Mouse (Mus musculus): Measurements from ENCODE around the gene Zfp174. TPM values are rescaled to one million over a fixed set of nuclear protein-coding genes. Genes with fewer than 3 reads are reported as not detected.
A peak's percentile ranks its signal among the peaks of the same experiment; 100 is the strongest.
"Not testable (repeated sequence)": the region's sequence is repeated elsewhere in the genome, so short reads cannot be mapped to it uniquely, and the experiment has no call there.

Zfp174 gene
- polyA plus RNA-seq, 1 experiment from 2014 or later = 1.3 TPM

- Histone ChIP-seq H3K27ac (replicated peaks; ENCODE audit: low read depth, low read length) (no peak overlapping the region), H3K36me3 (replicated peaks; ENCODE audit: control insufficient read depth, insufficient read depth, low read depth, low read length) (no peaks in the 10 kb centered on the region), H3K27me3 (ENCODE audit: control insufficient read depth, insufficient read depth, low read length) (no peaks in the 10 kb centered on the region), H3K9me3 (replicated peaks; ENCODE audit: control insufficient read depth, low read length) (no peaks in the 10 kb centered on the region), H3K4me2 (ENCODE audit: low read depth, low read length) (no peak overlapping the region), H3K9ac (replicated peaks; ENCODE audit: low read length) (no peak overlapping the region), H3K4me1 (ENCODE audit: control insufficient read depth, insufficient read depth, low read length) (no peaks in the 10 kb centered on the region), H3K4me3 (ENCODE audit: low read depth, low read length) (no peak overlapping the region)
- DNase-seq (ENCODE audit: low spot score) (peak; percentile 18), ATAC-seq (replicated peaks; ENCODE audit: insufficient number of reproducible peaks, low FRiP score, low TSS enrichment, low read depth) (no peak)
- WGBS = 65% methylated on average over 17 of the region's 17 CpGs
Observed at GRCm38 (mm10) chr16:3839157-3839885, 7.7 kb upstream of the Zfp174 start.

DNA sequence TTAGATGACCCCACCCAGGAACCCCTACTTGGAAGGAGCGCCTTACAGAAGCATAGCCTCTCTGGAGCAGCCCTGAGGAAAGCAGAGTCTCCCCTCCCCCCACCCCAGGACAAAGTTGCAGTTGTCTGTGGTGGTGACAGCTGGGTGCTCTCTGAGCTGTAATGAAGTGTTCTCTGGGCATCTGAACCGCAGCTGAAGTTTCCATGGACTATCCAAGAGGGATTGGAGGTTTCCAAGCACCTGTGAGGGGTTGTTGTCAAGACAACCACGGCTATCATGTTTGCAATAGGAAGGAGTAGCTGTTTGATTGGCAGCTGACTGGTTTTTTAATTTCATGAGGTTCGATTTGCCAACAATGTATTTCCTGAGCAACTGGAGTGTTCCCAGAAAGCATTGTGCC lies 4.1 kb upstream of the Zfp174 start:
- H3K9me3 ChIP-seq (replicated peaks; ENCODE audit: control insufficient read depth, low read length) = no peaks in the 10 kb centered on the region
- H3K27me3 ChIP-seq (ENCODE audit: control insufficient read depth, insufficient read depth, low read length) = no peaks in the 10 kb centered on the region
- ATAC-seq (replicated peaks; ENCODE audit: insufficient number of reproducible peaks, low FRiP score, low TSS enrichment, low read depth) (no peak), DNase-seq (ENCODE audit: low spot score) (no peak)
- no peak overlapping the region for H3K4me2 ChIP-seq (ENCODE audit: low read depth, low read length)
- no peaks in the 10 kb centered on the region for H3K36me3 ChIP-seq (replicated peaks; ENCODE audit: control insufficient read depth, insufficient read depth, low read depth, low read length)
- 31% methylated on average over 4 of the region's 4 CpGs for WGBS
- no peaks in the 10 kb centered on the region for H3K4me1 ChIP-seq (ENCODE audit: control insufficient read depth, insufficient read depth, low read length)
- no peak overlapping the region for H3K4me3 ChIP-seq (ENCODE audit: low read depth, low read length)
- H3K9ac ChIP-seq (replicated peaks; ENCODE audit: low read length) = no peak overlapping the region
- no peak overlapping the region for H3K27ac ChIP-seq (replicated peaks; ENCODE audit: low read depth, low read length)

DNA sequence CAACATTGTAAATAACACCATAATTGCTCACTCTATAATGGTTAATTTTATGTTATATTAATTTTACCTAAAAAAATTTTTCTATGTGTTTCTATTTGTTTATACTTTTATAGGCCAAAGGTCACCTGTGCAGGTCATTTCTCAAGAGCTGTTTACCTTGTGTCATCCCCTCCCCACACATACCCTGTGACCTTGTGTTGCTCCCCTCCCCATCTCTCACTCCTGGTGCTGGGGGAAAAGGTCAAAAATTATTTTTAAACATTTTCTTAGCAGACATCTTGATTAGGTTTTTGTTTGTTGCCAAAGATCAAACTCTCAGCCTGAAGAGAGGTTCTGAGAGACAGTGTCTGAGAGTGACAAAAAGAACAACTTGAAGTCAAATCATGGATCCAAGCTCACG lies 3.3 kb upstream of the Zfp174 start:
- Histone ChIP-seq H3K4me1 (ENCODE audit: control insufficient read depth, insufficient read depth, low read length) (no peaks in the 10 kb centered on the region), H3K4me2 (ENCODE audit: low read depth, low read length) (no peak overlapping the region), H3K4me3 (ENCODE audit: low read depth, low read length) (no peak overlapping the region), H3K27me3 (ENCODE audit: control insufficient read depth, insufficient read depth, low read length) (no peaks in the 10 kb centered on the region), H3K36me3 (replicated peaks; ENCODE audit: control insufficient read depth, insufficient read depth, low read depth, low read length) (no peaks in the 10 kb centered on the region), H3K9me3 (replicated peaks; ENCODE audit: control insufficient read depth, low read length) (no peaks in the 10 kb centered on the region), H3K9ac (replicated peaks; ENCODE audit: low read length) (no peak overlapping the region), H3K27ac (replicated peaks; ENCODE audit: low read depth, low read length) (no peak overlapping the region)
- ATAC-seq (replicated peaks; ENCODE audit: insufficient number of reproducible peaks, low FRiP score, low TSS enrichment, low read depth) (no peak), DNase-seq (ENCODE audit: low spot score) (no peak)
- WGBS = 79% methylated on average over 1 of the region's 1 CpGs

DNA sequence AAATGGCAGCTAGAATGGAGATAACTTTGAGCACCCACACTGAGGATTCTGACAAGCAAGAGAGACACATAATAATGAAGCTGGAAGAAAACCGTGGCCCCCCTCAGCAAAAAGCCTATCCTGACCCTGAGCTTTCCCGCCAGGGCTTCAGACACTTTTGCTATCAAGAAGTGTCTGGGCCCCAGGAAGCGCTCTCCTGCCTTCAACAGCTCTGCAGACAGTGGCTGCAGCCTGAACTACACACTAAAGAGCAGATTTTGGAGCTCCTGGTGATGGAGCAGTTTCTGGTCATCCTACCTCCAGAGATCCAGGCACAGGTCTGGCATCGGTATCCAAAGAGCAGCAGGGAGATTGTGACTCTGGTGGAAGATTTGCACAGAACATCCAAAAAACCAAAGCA lies 803 bp downstream of the Zfp174 start:
- no peaks in the 10 kb centered on the region for H3K36me3 ChIP-seq (replicated peaks; ENCODE audit: control insufficient read depth, insufficient read depth, low read depth, low read length)
- WGBS = 69% methylated on average over 4 of the region's 4 CpGs
- no peak for ATAC-seq (replicated peaks; ENCODE audit: insufficient number of reproducible peaks, low FRiP score, low TSS enrichment, low read depth)
- no peak overlapping the region for H3K27ac ChIP-seq (replicated peaks; ENCODE audit: low read depth, low read length)
- peak overlapping the region; percentile 6; the same call in 1 of the 2 replicates for H3K9ac ChIP-seq (replicated peaks; ENCODE audit: low read length)
- no peak for DNase-seq (ENCODE audit: low spot score)
- H3K4me1 ChIP-seq (ENCODE audit: control insufficient read depth, insufficient read depth, low read length) = no peaks in the 10 kb centered on the region
- peak overlapping the region; percentile 44 for H3K4me2 ChIP-seq (ENCODE audit: low read depth, low read length)
- H3K27me3 ChIP-seq (ENCODE audit: control insufficient read depth, insufficient read depth, low read length) = no peaks in the 10 kb centered on the region
- peak overlapping the region; percentile 64; the same call in 1 of the 2 replicates for H3K4me3 ChIP-seq (ENCODE audit: low read depth, low read length)
- no peaks in the 10 kb centered on the region for H3K9me3 ChIP-seq (replicated peaks; ENCODE audit: control insufficient read depth, low read length)

DNA sequence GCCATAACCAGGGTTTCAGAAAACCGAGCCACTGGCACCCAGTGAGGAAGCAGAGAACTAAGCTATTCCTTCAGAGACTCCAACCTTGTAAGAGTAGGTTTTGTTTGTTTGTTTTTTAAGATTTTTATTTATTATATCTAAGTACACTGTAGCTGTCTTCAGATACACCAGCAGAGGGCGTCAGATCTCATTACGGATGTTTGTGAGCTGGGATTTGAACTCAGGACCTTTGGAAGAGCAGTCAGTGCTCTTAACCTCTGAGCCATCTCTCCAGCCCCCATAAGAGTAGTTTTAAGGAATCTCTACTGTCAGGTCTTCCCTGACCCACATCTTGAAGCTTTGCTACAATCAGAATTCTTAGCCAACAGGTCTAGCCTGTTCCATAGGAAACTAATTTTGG lies 1.3 kb downstream of the Zfp174 start:
- Histone ChIP-seq H3K36me3 (replicated peaks; ENCODE audit: control insufficient read depth, insufficient read depth, low read depth, low read length) (no peaks in the 10 kb centered on the region), H3K9me3 (replicated peaks; ENCODE audit: control insufficient read depth, low read length) (no peaks in the 10 kb centered on the region), H3K27me3 (ENCODE audit: control insufficient read depth, insufficient read depth, low read length) (no peaks in the 10 kb centered on the region), H3K4me3 (ENCODE audit: low read depth, low read length) (no peak overlapping the region), H3K27ac (replicated peaks; ENCODE audit: low read depth, low read length) (no peak overlapping the region), H3K4me1 (ENCODE audit: control insufficient read depth, insufficient read depth, low read length) (no peaks in the 10 kb centered on the region), H3K4me2 (ENCODE audit: low read depth, low read length) (no peak overlapping the region), H3K9ac (replicated peaks; ENCODE audit: low read length) (no peak overlapping the region)
- DNase-seq (ENCODE audit: low spot score) = no peak
- WGBS = 68% methylated on average over 3 of the region's 3 CpGs
- no peak for ATAC-seq (replicated peaks; ENCODE audit: insufficient number of reproducible peaks, low FRiP score, low TSS enrichment, low read depth)

GRCm38 (mm10) chr16:3851301-3851700 lies 4.2 kb downstream of the Zfp174 start:
- not testable (repeated sequence) for H3K9me3 ChIP-seq (replicated peaks; ENCODE audit: control insufficient read depth, low read length); H3K4me1 ChIP-seq (ENCODE audit: control insufficient read depth, insufficient read depth, low read length); H3K4me3 ChIP-seq (ENCODE audit: low read depth, low read length); H3K27me3 ChIP-seq (ENCODE audit: control insufficient read depth, insufficient read depth, low read length); ATAC-seq (replicated peaks; ENCODE audit: insufficient number of reproducible peaks, low FRiP score, low TSS enrichment, low read depth); DNase-seq (ENCODE audit: low spot score); H3K4me2 ChIP-seq (ENCODE audit: low read depth, low read length); H3K36me3 ChIP-seq (replicated peaks; ENCODE audit: control insufficient read depth, insufficient read depth, low read depth, low read length); H3K27ac ChIP-seq (replicated peaks; ENCODE audit: low read depth, low read length); H3K9ac ChIP-seq (replicated peaks; ENCODE audit: low read length)
- WGBS = 84% methylated on average over 13 of the region's 13 CpGs

GRCm38 (mm10) chr16:3852586-3852985 lies 5.5 kb downstream of the Zfp174 start:
- H3K27ac ChIP-seq (replicated peaks; ENCODE audit: low read depth, low read length) = no peak overlapping the region

DNA sequence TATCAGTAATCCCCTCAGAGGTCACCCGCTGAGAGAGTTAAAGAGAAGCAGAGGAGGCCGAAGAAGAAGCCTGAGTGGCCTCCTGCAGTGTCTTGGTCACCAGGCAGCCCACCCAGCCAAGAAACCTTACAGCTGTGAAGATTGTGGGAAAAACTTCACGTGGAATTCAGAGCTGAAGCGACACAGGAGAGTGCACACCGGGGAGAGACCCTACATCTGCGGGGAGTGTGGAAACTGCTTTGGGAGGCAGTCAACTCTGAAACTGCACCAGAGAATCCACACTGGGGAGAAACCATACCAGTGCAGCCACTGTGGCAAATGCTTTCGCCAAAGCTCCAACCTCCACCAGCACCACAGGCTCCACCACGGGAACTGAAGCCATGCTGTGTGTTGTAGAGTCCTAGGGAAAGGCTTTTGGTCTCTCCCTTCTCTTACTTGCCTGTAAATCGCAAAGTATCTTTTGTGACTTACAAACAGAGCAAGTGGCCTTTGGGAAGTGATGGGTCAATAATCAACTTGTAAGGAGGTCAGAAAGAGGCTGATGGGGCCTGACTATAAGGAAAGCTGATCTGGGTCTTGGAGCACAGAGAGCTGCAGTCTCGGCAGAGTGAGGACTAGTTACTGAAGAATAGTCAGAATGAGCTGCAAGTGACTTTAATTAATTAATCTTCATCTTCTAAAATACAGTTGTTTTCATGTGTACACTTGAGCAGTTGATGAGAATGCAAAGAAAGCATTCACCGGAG lies 7.5 kb downstream of the Zfp174 start:
- H3K36me3 ChIP-seq (replicated peaks; ENCODE audit: control insufficient read depth, insufficient read depth, low read depth, low read length) = no peaks in the 10 kb centered on the region
- H3K27me3 ChIP-seq (ENCODE audit: control insufficient read depth, insufficient read depth, low read length) = no peaks in the 10 kb centered on the region
- H3K27ac ChIP-seq (replicated peaks; ENCODE audit: low read depth, low read length) = no peak overlapping the region
- 64% methylated on average over 11 of the region's 11 CpGs for WGBS
- H3K9ac ChIP-seq (replicated peaks; ENCODE audit: low read length) = no peak overlapping the region
- no peak overlapping the region for H3K4me3 ChIP-seq (ENCODE audit: low read depth, low read length)
- DNase-seq (ENCODE audit: low spot score) = no peak
- no peaks in the 10 kb centered on the region for H3K4me1 ChIP-seq (ENCODE audit: control insufficient read depth, insufficient read depth, low read length)
- no peak overlapping the region for H3K4me2 ChIP-seq (ENCODE audit: low read depth, low read length)
- no peak for ATAC-seq (replicated peaks; ENCODE audit: insufficient number of reproducible peaks, low FRiP score, low TSS enrichment, low read depth)
- H3K9me3 ChIP-seq (replicated peaks; ENCODE audit: control insufficient read depth, low read length) = no peaks in the 10 kb centered on the region

More at GRCm38 (mm10) chr16:3852586-3852985, 5.5 kb downstream of the Zfp174 start:
- Histone ChIP-seq H3K4me1 (ENCODE audit: control insufficient read depth, insufficient read depth, low read length) (no peaks in the 10 kb centered on the region), H3K4me2 (ENCODE audit: low read depth, low read length) (no peak overlapping the region), H3K4me3 (ENCODE audit: low read depth, low read length) (no peak overlapping the region), H3K9ac (replicated peaks; ENCODE audit: low read length) (no peak overlapping the region), H3K27me3 (ENCODE audit: control insufficient read depth, insufficient read depth, low read length) (no peaks in the 10 kb centered on the region), H3K36me3 (replicated peaks; ENCODE audit: control insufficient read depth, insufficient read depth, low read depth, low read length) (no peaks in the 10 kb centered on the region), H3K9me3 (replicated peaks; ENCODE audit: control insufficient read depth, low read length) (no peaks in the 10 kb centered on the region)
- 31% methylated on average over 12 of the region's 12 CpGs for WGBS
- ATAC-seq (replicated peaks; ENCODE audit: insufficient number of reproducible peaks, low FRiP score, low TSS enrichment, low read depth) (no peak), DNase-seq (ENCODE audit: low spot score) (no peak)
